Mouse (Mus musculus) hematopoietic stem cell, adult 5-6 weeks (primary cell): ENCODE measurements at regions not wholly inside any gene's neighbourhood (a gene's known extent, or its start where the extent isn't known, plus 50 kb on each side); places are given as distances from the start of the nearest gene placed in this dataset.

Experiments
- ATAC-seq, 2 experiments: fragments of 125-278 bp in 1 of 2; replicated peaks in 1 of 2; 2 replicates each; pipeline ENCODE4 v1.8.0; 2016 to 2017; ENCODE audit warnings: inconsistent platforms in 2 of 2, mild to moderate bottlenecking in 2 of 2, moderate number of reproducible peaks in 2 of 2, low read depth in 1 of 2, moderate TSS enrichment in 1 of 2; ENCODE audit not compliant: low FRiP score in 2 of 2, poor library complexity in 2 of 2, severe bottlenecking in 2 of 2, insufficient read depth in 1 of 2, low TSS enrichment in 1 of 2

DNA sequence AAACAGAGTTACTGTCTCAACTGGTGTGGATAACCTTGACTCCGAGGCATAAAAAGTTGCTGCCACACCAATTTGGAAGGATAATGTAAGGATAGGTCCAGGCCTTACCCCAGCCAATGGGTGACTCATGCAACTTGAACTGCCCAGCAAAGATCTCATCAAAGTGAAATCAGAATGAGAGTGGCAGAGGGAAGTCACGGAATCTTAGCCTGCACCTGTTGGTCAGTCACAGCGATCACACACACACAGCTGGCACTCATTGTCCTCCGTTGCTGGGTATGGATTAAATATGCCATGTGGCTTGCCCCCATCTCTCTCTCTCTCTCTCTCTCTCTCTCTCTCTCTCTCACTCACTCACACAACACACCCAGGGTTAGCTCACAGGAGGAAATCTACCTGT, 56.2 kb upstream of the Mbnl2 start:
- ATAC-seq = no peak

GRCm38 (mm10) chr14:120223528-120224201, 51.8 kb upstream of the Mbnl2 start:
- no peak for ATAC-seq

- ATAC-seq = no peak
These were observed 51.1 kb upstream of the Mbnl2 start for GRCm38 (mm10) chr14:120224202-120224846.

GRCm38 (mm10) chr14:120225657-120226056, 49.8 kb upstream of the Mbnl2 start:
- ATAC-seq = no peak
